Mouse (Mus musculus): Measurements from ENCODE around the gene Leo1.

DNA sequence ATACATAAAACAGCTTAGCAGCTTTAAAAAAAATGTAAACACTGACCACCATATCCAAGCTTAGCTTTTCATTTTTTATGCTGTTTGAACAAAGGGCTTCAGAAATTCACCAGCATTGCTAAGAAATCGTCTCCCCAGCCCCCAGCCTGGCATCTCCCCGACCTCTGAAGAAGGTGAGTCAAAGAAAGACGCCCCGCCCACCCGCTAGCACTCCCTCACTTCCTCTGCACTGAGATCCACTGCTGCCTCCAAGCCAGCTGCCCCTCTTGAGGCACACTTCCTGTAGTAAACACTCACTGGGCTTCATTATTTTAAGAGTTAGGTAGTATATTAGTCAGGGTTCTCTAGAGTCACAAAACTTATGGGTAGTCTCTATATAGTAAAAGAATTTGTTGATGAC is 27.1 kb upstream of the Leo1 start:
- TF ChIP-seq POLR2AphosphoS2 (IDR thresholded peaks at IDR 0.05; ENCODE audit: low read depth, low read length) (no peak), TBP (conservative IDR thresholded peaks at IDR 0.05; ENCODE audit: low read depth, low read length) (no peak), POLR2A (IDR thresholded peaks at IDR 0.05; ENCODE audit: low read depth, low read length) (peak; percentile 33; the same call in 1 of the 2 replicates), CTCF (conservative IDR thresholded peaks at IDR 0.05 in 1 of 2, IDR thresholded peaks at IDR 0.05 in 1 of 2; ENCODE audit: low read depth in 2 of 2, low read length in 2 of 2) (no peak), IRF4 (IDR thresholded peaks at IDR 0.05; ENCODE audit: low read depth, low read length) (peak; percentile 64), EP300 (IDR thresholded peaks at IDR 0.05; ENCODE audit: low read length) (peak; percentile 61; the same call in 1 of the 2 replicates), MAX (IDR thresholded peaks at IDR 0.05; ENCODE audit: low read length) (no peak), MAFK (IDR thresholded peaks at IDR 0.05; ENCODE audit: insufficient replicate concordance, low read length) (no peak), CHD2 (IDR thresholded peaks at IDR 0.05; ENCODE audit: low read length) (peak; percentile 67; the same call in 1 of the 2 replicates), NELFE (IDR thresholded peaks at IDR 0.05; ENCODE audit: low read depth, low read length) (no peak), HCFC1 (IDR thresholded peaks at IDR 0.05; ENCODE audit: low read depth, low read length) (no peak; the same call in 1 of the 2 replicates), RCOR1 (conservative IDR thresholded peaks at IDR 0.05; ENCODE audit: low read depth, low read length) (no peak), TCF12 (IDR thresholded peaks at IDR 0.05; ENCODE audit: low read depth, low read length) (no peak; the same call in 1 of the 2 replicates)
